Mouse (Mus musculus) left cerebral cortex, postnatal 25 days (tissue): ENCODE measurements around the gene Plcb3. TPM values are rescaled to one million over a fixed set of nuclear protein-coding genes. Genes with fewer than 3 reads are reported as not detected.
A peak's percentile ranks its signal among the peaks of the same experiment; 100 is the strongest.
"Not testable (repeated sequence)": the region's sequence is repeated elsewhere in the genome, so short reads cannot be mapped to it uniquely, and the experiment has no call there.

ENCODE experiments used
- DNase-seq, 2 experiments: peaks; one replicate each; pipeline ENCODE4 v3.0.0; 2022; ENCODE audit warnings: low spot score in 2 of 2, mixed read lengths in 1 of 2
- intact Hi-C: fragments of 180-260 bp; cut with DNase I; formaldehyde crosslinking; loops from one replicate; pipeline ENCODE4 v1.15.1; 2025
- microRNA-seq, 2 experiments: library from miRNA; unstranded; fragments of <30 nt; microRNA quantifications; one replicate each; pipeline ENCODE4 v1.2.0; 2022
- total RNA-seq, 2 experiments: library from RNA; stranded (reverse); gene quantifications; 2 replicates each; pipeline ENCODE4 v1.2.3; 2021

Gene Plcb3
- total RNA-seq, 2 experiments from 2014 or later: 11.9 to 13.3 TPM

GRCm38 (mm10) chr19:6911101-6912074 is 64.9 kb downstream of the Plcb3 start:
- DNase-seq: no peak
- intact Hi-C loops: no loop called here

- intact Hi-C loops, DNase-seq: not testable (repeated sequence)
These were observed 66.0 kb downstream of the Plcb3 start for GRCm38 (mm10) chr19:6910306-6910705.

- DNase-seq: peak; percentile 94 to 98
- intact Hi-C loops: loop anchor here (5.0 kb wide), 3 partner anchors 37 to 422 kb away; partner anchors contain the start of gene Ccdc88b
These were observed 66.6 kb downstream of the Plcb3 start, which contains the start of the genes Trmt112 and Prdx5 for GRCm38 (mm10) chr19:6909507-6910289. Gene Trmt112, plus strand, starts transcription at chr19:6909698. Gene Prdx5, minus strand, starts transcription at chr19:6910106.

GRCm38 (mm10) chr19:6909021-6909420 is 67.2 kb downstream of the Plcb3 start:
- DNase-seq: no peak
- intact Hi-C loops: loop anchor here (5.0 kb wide), 3 partner anchors 37 to 422 kb away; partner anchors contain the start of gene Ccdc88b

GRCm38 (mm10) chr19:6907811-6908540 is 68.3 kb downstream of the Plcb3 start:
- no peak for DNase-seq
- intact Hi-C loops: loop anchor here (5.0 kb wide), 3 partner anchors 36 to 421 kb away; partner anchors contain the start of gene Ccdc88b

- no peak for DNase-seq
- intact Hi-C loops: loop anchor here (5.0 kb wide), 3 partner anchors 35 to 420 kb away; partner anchors contain the start of gene Ccdc88b
These were observed 69.2 kb downstream of the Plcb3 start for GRCm38 (mm10) chr19:6907094-6907493.

GRCm38 (mm10) chr19:6906199-6906598 is 70.1 kb downstream of the Plcb3 start:
- intact Hi-C loops: loop anchor here (5.0 kb wide), 3 partner anchors 34 to 419 kb away; partner anchors contain the start of gene Ccdc88b
- DNase-seq: no peak

GRCm38 (mm10) chr19:6905498-6906159 is 70.6 kb downstream of the Plcb3 start:
- intact Hi-C loops: loop anchor here (5.0 kb wide), 3 partner anchors 33 to 418 kb away; partner anchors contain the start of gene Ccdc88b
- no peak for DNase-seq

GRCm38 (mm10) chr19:6904846-6905245 is 71.4 kb downstream of the Plcb3 start:
- DNase-seq: no peak
- intact Hi-C loops: loop anchor here (5.0 kb wide), 3 partner anchors 33 to 418 kb away; partner anchors contain the start of gene Ccdc88b

- intact Hi-C loops: no loop called here
- no peak for DNase-seq
These were observed 73.2 kb downstream of the Plcb3 start for GRCm38 (mm10) chr19:6903031-6903430.

Small RNA genes lying within 50 kb of the gene (microRNA-seq; reads per million reads assigned to microRNA genes)
- 6.4 to 6.9 reads per million in 2 experiments for gene Mir6990

Other genes with a start within 250 kb of the Plcb3 start
- 10 to 100 TPM; 30.8 to 36.4 TPM for gene Rps6ka4, start 135.8 kb downstream of the Plcb3 start, total RNA-seq
- gene Ccdc88b, start 118.3 kb downstream of the Plcb3 start, total RNA-seq: 1 to 10 TPM; 2.0 to 2.2 TPM
- gene Trmt112, start 66.8 kb downstream of the Plcb3 start, total RNA-seq: 10 to 100 TPM; 35.0 to 43.2 TPM
- 100 to 1,000 TPM; 337 to 358 TPM for gene Prdx5, start 66.4 kb downstream of the Plcb3 start, total RNA-seq
- gene Esrra, start 54.7 kb downstream of the Plcb3 start, total RNA-seq: 10 to 100 TPM; 60.6 to 65.2 TPM
- gene Catsperz, start 51.1 kb downstream of the Plcb3 start, total RNA-seq: 10 to 100 TPM; 27.9 to 31.2 TPM
- gene Kcnk4, start 42.0 kb downstream of the Plcb3 start, total RNA-seq: 10 to 100 TPM; 33.2 to 40.7 TPM
- gene Bad, start 34.6 kb downstream of the Plcb3 start, total RNA-seq: 10 to 100 TPM; 37.7 to 38.3 TPM
- 100 to 1,000 TPM in 1 of 2 experiments, 10 to 100 TPM in 1; 99.9 to 100 TPM for gene Gpr137, start 34.0 kb downstream of the Plcb3 start, total RNA-seq
- gene Ppp1r14b, start 1.5 kb downstream of the Plcb3 start, total RNA-seq: 10 to 100 TPM; 49.8 to 57.2 TPM
- gene Fkbp2, start 4.0 kb upstream of the Plcb3 start, total RNA-seq: 100 to 1,000 TPM in 1 of 2 experiments, 10 to 100 TPM in 1; 98.0 to 104 TPM
- gene Vegfb, start 11.2 kb upstream of the Plcb3 start, total RNA-seq: 10 to 100 TPM; 79.9 to 80.2 TPM
- 10 to 100 TPM; 20.1 to 21.0 TPM for gene Dnajc4, start 16.1 kb upstream of the Plcb3 start, total RNA-seq
- gene Nudt22, start 19.6 kb upstream of the Plcb3 start, total RNA-seq: 10 to 100 TPM; 12.5 to 14.3 TPM
- gene Trpt1, start 19.7 kb upstream of the Plcb3 start, total RNA-seq: 10 to 100 TPM; 18.0 to 22.9 TPM
- 1 to 10 TPM; 4.1 to 4.2 TPM for gene Fermt3, start 43.0 kb upstream of the Plcb3 start, total RNA-seq
- 100 to 1,000 TPM; 191 to 206 TPM for gene Stip1, start 63.5 kb upstream of the Plcb3 start, total RNA-seq
- 10 to 100 TPM; 12.2 to 13.2 TPM for gene Macrod1, start 80.3 kb upstream of the Plcb3 start, total RNA-seq
- gene Flrt1, start 129.3 kb upstream of the Plcb3 start, total RNA-seq: 10 to 100 TPM; 35.3 to 38.0 TPM
- gene Otub1, start 229.8 kb upstream of the Plcb3 start, total RNA-seq: 100 to 1,000 TPM; 258 to 270 TPM
- 1,000 to 10,000 TPM; 1,203 to 1,264 TPM for gene Cox8a, start 241.1 kb upstream of the Plcb3 start, total RNA-seq